Mouse (Mus musculus): ENCODE data around the gene Cts3. TPM values are rescaled to one million over a fixed set of nuclear protein-coding genes. Genes with fewer than 3 reads are reported as not detected.
"Not testable (repeated sequence)": the region's sequence is repeated elsewhere in the genome, so short reads cannot be mapped to it uniquely, and the experiment has no call there.

Cts3 gene
- not detected in 2 replicates for polyA plus RNA-seq (2012)

DNA sequence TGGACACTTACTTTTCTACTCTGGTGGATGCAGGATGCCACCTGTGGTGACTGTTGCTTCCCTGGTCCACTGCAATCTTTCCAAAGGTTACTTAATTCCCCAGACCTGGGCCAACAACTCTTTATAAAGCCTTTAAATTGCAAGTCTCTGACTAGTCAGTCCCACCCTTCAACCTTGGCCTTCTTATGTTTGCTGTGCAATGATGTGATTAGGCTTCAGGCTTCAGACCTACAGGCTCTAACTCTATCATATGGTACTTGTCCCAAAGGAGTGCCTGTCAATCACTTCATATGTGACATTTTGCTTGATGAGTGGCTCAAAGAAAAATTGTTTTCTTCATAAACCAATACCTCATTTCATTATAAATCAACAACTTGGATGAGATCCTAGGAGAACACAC is at the start of gene Cts3:
Gene Cts3, minus strand, starts transcription at position 101 of the 400 bp plus-strand sequence.
- Histone ChIP-seq H3K9me3 (ENCODE audit: control insufficient read depth, low read length) (peaks cover 7% of the 10 kb centered on the region; the same call in 1 of the 2 replicates), H3K27me3 (ENCODE audit: control insufficient read depth) (no peaks in the 10 kb centered on the region), H3K4me1 (ENCODE audit: control insufficient read depth) (no peaks in the 10 kb centered on the region), H3K4me3 (replicated peaks) (no peak within 1 kb of the TSS), H3K36me3 (ENCODE audit: control insufficient read depth) (no peaks in the 10 kb centered on the region)
- no peak for TF ChIP-seq TAL1 (IDR thresholded peaks at IDR 0.05; ENCODE audit: low read length)
- no peak for TF ChIP-seq GATA1 (IDR thresholded peaks at IDR 0.05; ENCODE audit: low read length)

DNA sequence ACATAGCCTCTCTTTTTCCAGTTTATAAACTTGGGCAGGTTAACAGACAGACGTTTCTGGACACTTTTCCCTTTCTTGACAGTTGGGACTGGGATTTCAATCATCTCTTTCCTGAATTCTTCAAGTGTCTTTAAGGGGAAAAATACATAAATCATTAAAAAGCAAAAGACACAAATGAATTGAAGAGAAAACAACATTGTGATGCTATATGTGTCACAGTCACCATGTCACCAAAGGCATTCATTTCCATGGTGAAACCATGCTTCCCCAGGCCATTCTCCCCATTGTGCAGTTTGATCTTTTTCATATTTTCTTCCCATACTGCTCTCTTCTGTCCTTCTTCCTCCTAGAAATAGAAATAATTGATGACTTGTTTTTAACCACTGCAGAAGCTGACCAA is 1.9 kb downstream of the Cts3 start, which contains the start of gene Gm49352:
Gene Gm49352, minus strand, starts transcription at position 101 of the 400 bp plus-strand sequence.
- H3K4me1 ChIP-seq (ENCODE audit: control insufficient read depth); H3K4me3 ChIP-seq (replicated peaks); H3K27me3 ChIP-seq (ENCODE audit: control insufficient read depth); H3K9me3 ChIP-seq (ENCODE audit: control insufficient read depth, low read length); H3K36me3 ChIP-seq (ENCODE audit: control insufficient read depth): not testable (repeated sequence)

DNA sequence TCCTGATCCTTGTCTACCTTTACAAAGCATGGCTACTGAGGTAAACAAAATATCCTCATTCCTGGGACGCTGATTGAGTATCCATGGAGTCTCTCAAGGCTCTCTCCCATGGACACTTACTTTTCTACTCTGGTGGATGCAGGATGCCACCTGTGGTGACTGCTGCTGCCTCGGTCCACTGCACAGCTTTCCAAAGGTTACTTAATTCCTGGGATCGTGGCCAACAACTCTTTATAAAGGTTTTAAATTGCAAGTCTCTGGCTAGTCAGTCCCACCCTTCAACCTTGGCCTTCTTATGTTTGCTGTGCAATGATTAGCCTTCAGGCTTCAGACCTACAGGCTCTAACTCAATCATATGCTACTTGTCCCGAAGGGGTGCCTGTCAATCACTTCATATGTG is 28.3 kb downstream of the Cts3 start, which contains the start of gene Ctsm:
Gene Ctsm, minus strand, starts transcription at position 209 of the 400 bp plus-strand sequence.
- no peak for TF ChIP-seq GATA1 (IDR thresholded peaks at IDR 0.05; ENCODE audit: low read length)
- no peak for TF ChIP-seq TAL1 (IDR thresholded peaks at IDR 0.05; ENCODE audit: low read length)
- H3K4me3 ChIP-seq (replicated peaks) = no peak within 1 kb of the TSS
- no peaks in the 10 kb centered on the region for H3K4me1 ChIP-seq (ENCODE audit: control insufficient read depth)
- H3K27me3 ChIP-seq (ENCODE audit: control insufficient read depth) = no peaks in the 10 kb centered on the region
- H3K36me3 ChIP-seq (ENCODE audit: control insufficient read depth) = no peaks in the 10 kb centered on the region
- H3K9me3 ChIP-seq (ENCODE audit: control insufficient read depth, low read length) = no peaks in the 10 kb centered on the region; the same call in 1 of the 2 replicates

Other genes starting within 250 kb of the Cts3 start
- not detected in 2 replicates for gene Cts7, start 211.9 kb downstream of the Cts3 start, polyA plus RNA-seq (2012)
- not detected in 2 replicates for gene Ctsm, start 28.3 kb downstream of the Cts3 start, polyA plus RNA-seq (2012)
- gene Gm49352, start 2.0 kb downstream of the Cts3 start, polyA plus RNA-seq (2012) = not detected in 2 replicates